Mouse (Mus musculus): ENCODE results near the gene Prdm13.

- TF ChIP-seq ZKSCAN1 (IDR thresholded peaks at IDR 0.05; ENCODE audit: low read depth, low read length) (no peak), CTCF (IDR thresholded peaks at IDR 0.05 in 2 of 3, conservative IDR thresholded peaks at IDR 0.05 in 1 of 3; ENCODE audit: control insufficient read depth in 1 of 3, insufficient read depth in 1 of 3, low read depth in 2 of 3, low read length in 3 of 3, poor library complexity in 1 of 3, severe bottlenecking in 1 of 3) (no peak), MAFK (IDR thresholded peaks at IDR 0.05; ENCODE audit: borderline replicate concordance, low read depth, low read length) (no peak), RCOR1 (IDR thresholded peaks at IDR 0.05; ENCODE audit: low read depth, low read length) (no peak), NELFE (IDR thresholded peaks at IDR 0.05; ENCODE audit: low read depth, low read length) (no peak), MAX (IDR thresholded peaks at IDR 0.05; ENCODE audit: low read length) (no peak), TCF12 (IDR thresholded peaks at IDR 0.05; ENCODE audit: low read depth, low read length) (no peak), EP300 (IDR thresholded peaks at IDR 0.05; ENCODE audit: low read depth in 1 of 2, low read length in 2 of 2) (no peak), GATA1 (IDR thresholded peaks at IDR 0.05; ENCODE audit: low read depth, low read length) (no peak), POLR2A (IDR thresholded peaks at IDR 0.05; ENCODE audit: control insufficient read depth in 1 of 2, insufficient read depth in 1 of 2, low read depth in 1 of 2, low read length in 2 of 2, poor library complexity in 1 of 2) (no peak), TBP (IDR thresholded peaks at IDR 0.05; ENCODE audit: low read depth, low read length) (no peak), ETS1 (IDR thresholded peaks at IDR 0.05; ENCODE audit: low read depth, low read length) (no peak), USF1 (IDR thresholded peaks at IDR 0.05; ENCODE audit: low read depth, low read length) (no peak)
These were observed 57.1 kb downstream of the Prdm13 start for GRCm38 (mm10) chr4:21628367-21629274.

Measured in MEL (cell line).